Mouse (Mus musculus): ENCODE measurements at regions not wholly inside any gene's neighbourhood (a gene's known extent, or its start where the extent isn't known, plus 50 kb on each side); places are given as distances from the start of the nearest gene placed in this dataset.

GRCm38 (mm10) chr2:48624040-48624439 is 189.9 kb upstream of the Acvr2a start:
- peak; percentile 16 for DNase-seq (ENCODE audit: low spot score)

- DNase-seq (ENCODE audit: low spot score): no peak
Measured at GRCm38 (mm10) chr2:48624461-48624860, 189.4 kb upstream of the Acvr2a start.

GRCm38 (mm10) chr2:48627011-48627410 is 186.9 kb upstream of the Acvr2a start:
- DNase-seq (ENCODE audit: low spot score): no peak

- DNase-seq (ENCODE audit: low spot score): no peak
Measured at GRCm38 (mm10) chr2:48629106-48630050, 184.5 kb upstream of the Acvr2a start.

- DNase-seq (ENCODE audit: low spot score): no peak
Measured at GRCm38 (mm10) chr2:48634456-48635174, 179.3 kb upstream of the Acvr2a start.

- no peak for DNase-seq (ENCODE audit: low spot score)
Measured at GRCm38 (mm10) chr2:48636108-48636507, 177.8 kb upstream of the Acvr2a start.

- DNase-seq (ENCODE audit: low spot score): no peak
Measured at GRCm38 (mm10) chr2:48644114-48644513, 169.8 kb upstream of the Acvr2a start.

- DNase-seq (ENCODE audit: low spot score): peak; percentile 33
Measured at GRCm38 (mm10) chr2:48650281-48650680, 163.6 kb upstream of the Acvr2a start.

- DNase-seq (ENCODE audit: low spot score): no peak
Measured at GRCm38 (mm10) chr2:48661222-48661621, 152.7 kb upstream of the Acvr2a start.

GRCm38 (mm10) chr2:48665103-48665502 is 148.8 kb upstream of the Acvr2a start:
- no peak for DNase-seq (ENCODE audit: low spot score)

GRCm38 (mm10) chr2:48689098-48689497 is 124.8 kb upstream of the Acvr2a start:
- DNase-seq (ENCODE audit: low spot score): no peak

- no peak for DNase-seq (ENCODE audit: low spot score)
Measured at GRCm38 (mm10) chr2:48694509-48694908, 119.4 kb upstream of the Acvr2a start.

- no peak for DNase-seq (ENCODE audit: low spot score)
Measured at GRCm38 (mm10) chr2:48700886-48701285, 113.0 kb upstream of the Acvr2a start.

GRCm38 (mm10) chr2:48705103-48705804 is 108.7 kb upstream of the Acvr2a start:
- DNase-seq (ENCODE audit: low spot score): no peak

GRCm38 (mm10) chr2:48705805-48706150 is 108.1 kb upstream of the Acvr2a start:
- no peak for DNase-seq (ENCODE audit: low spot score)

GRCm38 (mm10) chr2:48706188-48706587 is 107.7 kb upstream of the Acvr2a start:
- DNase-seq (ENCODE audit: low spot score): no peak

- DNase-seq (ENCODE audit: low spot score): no peak
Measured at GRCm38 (mm10) chr2:48716206-48716605, 97.7 kb upstream of the Acvr2a start.

GRCm38 (mm10) chr2:48717770-48718169 is 96.1 kb upstream of the Acvr2a start:
- no peak for DNase-seq (ENCODE audit: low spot score)

- no peak for DNase-seq (ENCODE audit: low spot score)
Measured at GRCm38 (mm10) chr2:48718261-48718660, 95.6 kb upstream of the Acvr2a start.

GRCm38 (mm10) chr2:48730780-48731179 is 83.1 kb upstream of the Acvr2a start:
- DNase-seq (ENCODE audit: low spot score): no peak

GRCm38 (mm10) chr2:48733936-48734335 is 80.0 kb upstream of the Acvr2a start:
- DNase-seq (ENCODE audit: low spot score): no peak

- peak; percentile 21 for DNase-seq (ENCODE audit: low spot score)
Measured at GRCm38 (mm10) chr2:48734521-48734920, 79.4 kb upstream of the Acvr2a start.

All from heart, adult 8-10 months (tissue).